Mouse (Mus musculus) cerebellum, adult 2 months (tissue): Measurements from ENCODE around the gene Tubd1. TPM values are rescaled to one million over a fixed set of nuclear protein-coding genes. Genes with fewer than 3 reads are reported as not detected.
A peak's percentile ranks its signal among the peaks of the same experiment; 100 is the strongest.

Source experiments
- DNase-seq, 2 experiments: peaks; one replicate each; pipeline ENCODE4 v3.0.0; 2021
- H3K27ac ChIP-seq: fragments of 200-500 bp; 2 replicates; pipeline ENCODE4 v1.5.1; 2012; ENCODE audit warnings: low read length, control low read depth, inconsistent platforms; ENCODE audit not compliant: insufficient read depth
- H3K27me3 ChIP-seq: fragments of 200-500 bp; 2 replicates; pipeline ENCODE4 v1.6.1; 2012; ENCODE audit warnings: inconsistent platforms, mild to moderate bottlenecking, low read length, moderate library complexity; ENCODE audit not compliant: control insufficient read depth, insufficient read depth
- H3K4me1 ChIP-seq: fragments of 200-500 bp; 2 replicates; pipeline ENCODE4 v1.6.1; 2011; ENCODE audit warnings: low read length; ENCODE audit not compliant: control insufficient read depth, insufficient read depth
- H3K4me3 ChIP-seq: fragments of 200-500 bp; replicated peaks from 2 replicates; pipeline ENCODE3; 2011; ENCODE audit warnings: mild to moderate bottlenecking, low read depth, low read length, control low read depth; ENCODE audit not compliant: insufficient read depth
- CTCF ChIP-seq: fragments of 200-500 bp; IDR thresholded peaks from 2 replicates; pipeline ENCODE4 v1.5.1; 2011; ENCODE audit warnings: low read depth, mild to moderate bottlenecking, control low read depth, low read length, moderate library complexity, borderline replicate concordance; ENCODE audit not compliant: insufficient read depth
- POLR2A ChIP-seq: fragments of 200-500 bp; IDR thresholded peaks from 2 replicates; pipeline ENCODE4 v1.6.1; 2011; ENCODE audit warnings: low read length, control low read depth, borderline replicate concordance; ENCODE audit not compliant: insufficient read depth
- WGBS: fragments of 180-500 bp; shearing (Covaris S2); methylation state at CpG from one replicate; pipeline ENCODE4 v1.1.7; 2018; 5-methylcytosine and 5-hydroxymethylcytosine counted together
- polyA plus RNA-seq: library from polyadenylated mRNA; depleted of rRNA; stranded (reverse); fragments of >200 nt; gene quantifications from 2 replicates; pipeline ENCODE4 v1.2.3, GENCODE M21; 2012

Gene Tubd1
- polyA plus RNA-seq, 1 experiment = 4.0 TPM

DNA sequence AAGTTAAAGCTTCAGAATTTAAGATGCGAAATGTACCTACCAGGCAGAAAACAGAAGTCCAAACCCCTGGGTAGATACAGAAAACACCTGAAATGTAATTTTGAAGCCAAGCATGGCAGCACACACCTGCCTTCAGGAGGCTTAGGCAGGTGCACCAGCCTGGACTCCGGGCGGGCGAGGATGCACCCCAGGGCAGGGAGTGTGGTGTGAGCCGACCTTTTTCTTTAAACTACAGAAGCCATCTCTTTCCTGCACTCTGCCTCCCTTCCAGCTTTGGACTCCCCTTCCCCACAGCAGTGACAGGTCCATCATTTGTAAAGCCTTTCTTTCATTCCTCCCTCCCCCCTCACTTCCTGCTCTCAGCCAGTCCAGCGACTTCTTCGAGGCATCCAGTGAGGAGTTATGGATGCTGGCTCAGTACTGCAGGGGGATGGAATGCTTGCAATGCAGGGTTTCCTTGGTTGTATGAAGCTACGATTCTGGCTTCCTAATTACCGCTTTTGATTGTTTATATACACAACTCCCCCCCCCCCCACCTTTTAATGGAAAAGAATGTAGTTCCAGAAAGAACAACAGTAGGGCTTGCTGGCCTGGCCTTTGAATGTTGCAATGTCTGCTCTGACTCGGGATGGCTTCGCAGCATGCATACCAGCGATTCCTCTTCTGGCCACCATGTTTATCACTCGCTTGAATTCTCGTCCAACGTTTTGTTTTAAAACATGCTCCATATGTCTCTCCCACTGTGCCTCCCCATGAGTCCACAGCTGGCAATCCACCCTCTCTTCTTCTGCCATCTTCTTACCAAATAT lies 26.5 kb downstream of the Tubd1 start:
- Histone ChIP-seq H3K4me3 (no peak overlapping the region), H3K27ac (no peak overlapping the region), H3K4me1 (peaks cover 3% of the 10 kb centered on the region; the same call in 1 of the 2 replicates), H3K27me3 (no peaks in the 10 kb centered on the region)
- WGBS = 38% methylated on average over 15 of the region's 15 CpGs
- TF ChIP-seq CTCF (no peak), POLR2A (no peak)
- DNase-seq = peak in 1 of 2 experiments; percentile 25

DNA sequence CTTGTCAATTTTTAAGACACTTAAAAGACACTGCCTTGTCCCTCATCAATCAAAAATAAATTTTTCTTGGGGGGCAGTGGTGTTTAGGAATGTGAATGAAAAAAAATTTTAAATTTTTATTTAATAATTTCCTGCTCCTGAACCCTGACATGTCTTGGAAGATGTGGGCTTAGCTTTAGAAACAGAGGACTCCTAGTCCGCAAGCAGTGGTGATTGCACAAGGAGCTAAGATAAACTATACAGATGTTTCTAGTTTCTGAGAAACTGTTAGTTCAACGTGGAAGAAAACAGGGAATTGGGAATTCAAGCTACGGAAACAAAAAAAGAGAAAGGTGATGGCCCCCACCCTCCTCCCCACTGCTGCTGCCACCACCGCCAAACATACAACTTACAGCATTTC lies 27.1 kb downstream of the Tubd1 start:
- no peak overlapping the region for H3K4me3 ChIP-seq
- DNase-seq = no peak
- TF ChIP-seq POLR2A (no peak), CTCF (no peak)
- no peak overlapping the region for H3K27ac ChIP-seq
- no peaks in the 10 kb centered on the region for H3K27me3 ChIP-seq
- 80% methylated on average over 4 of the region's 4 CpGs for whole genome bisulfite sequencing
- peaks cover 3% of the 10 kb centered on the region; the same call in 1 of the 2 replicates for H3K4me1 ChIP-seq

DNA sequence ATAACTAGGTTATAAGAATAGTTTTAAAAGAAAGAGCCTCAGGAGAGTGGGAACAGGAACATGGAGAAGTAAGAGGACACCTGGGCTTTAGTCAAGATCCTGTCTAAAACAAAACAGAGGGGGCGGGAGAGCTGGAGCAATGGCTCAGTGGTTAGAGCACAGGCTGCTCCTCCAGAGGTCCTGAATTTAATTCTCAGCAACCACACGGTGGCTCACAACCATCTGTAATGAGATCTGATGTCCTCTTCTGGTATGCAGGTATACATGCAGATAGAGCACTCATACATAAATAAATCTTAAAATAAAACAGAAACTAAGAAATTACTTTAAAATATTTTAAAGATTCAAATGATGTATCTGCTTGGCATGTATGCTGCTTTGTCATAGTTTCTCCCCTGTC lies 27.8 kb downstream of the Tubd1 start:
- 74% methylated on average over 2 of the region's 2 CpGs for WGBS
- Histone ChIP-seq H3K27me3 (no peaks in the 10 kb centered on the region), H3K27ac (no peak overlapping the region), H3K4me1 (peaks cover 3% of the 10 kb centered on the region; the same call in 1 of the 2 replicates), H3K4me3 (no peak overlapping the region)
- no peak for TF ChIP-seq POLR2A
- DNase-seq = no peak

DNA sequence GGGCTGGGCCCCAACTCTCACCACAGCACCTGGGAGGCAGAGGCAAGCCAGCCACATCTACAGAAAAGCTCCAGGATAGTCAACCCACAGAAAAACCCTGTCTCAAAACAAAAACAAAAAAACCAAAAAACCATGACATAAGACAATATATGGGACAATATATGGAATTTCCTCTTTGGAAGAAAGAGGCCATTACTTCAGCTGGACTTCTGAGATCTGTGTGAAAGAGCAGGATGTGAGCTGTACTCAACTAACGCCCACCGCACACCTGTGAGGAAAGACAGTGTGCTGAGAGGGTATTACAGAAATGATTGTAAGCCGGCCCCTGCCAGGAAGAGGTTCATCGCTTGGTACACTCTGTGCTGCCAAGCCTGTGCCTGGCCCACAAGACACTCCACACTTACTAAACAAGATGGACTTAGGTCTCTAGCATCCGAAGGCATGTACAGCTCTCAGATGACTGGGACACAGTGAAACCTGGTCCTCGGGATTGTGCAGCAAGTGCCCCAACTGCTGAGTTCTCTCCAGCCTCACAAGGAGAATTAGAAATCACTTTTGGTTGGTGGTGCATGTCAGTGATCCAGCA lies 28.9 kb downstream of the Tubd1 start:
- TF ChIP-seq CTCF (no peak), POLR2A (no peak)
- H3K27ac ChIP-seq = no peak overlapping the region
- WGBS = 91% methylated on average over 6 of the region's 6 CpGs
- peaks cover 3% of the 10 kb centered on the region; the same call in 1 of the 2 replicates for H3K4me1 ChIP-seq
- H3K4me3 ChIP-seq = no peak overlapping the region
- H3K27me3 ChIP-seq = no peaks in the 10 kb centered on the region
- DNase-seq = no peak

- TF ChIP-seq CTCF (no peak), POLR2A (no peak)
- Histone ChIP-seq H3K4me1 (peaks cover 3% of the 10 kb centered on the region; the same call in 1 of the 2 replicates), H3K4me3 (no peak overlapping the region), H3K27ac (no peak overlapping the region), H3K27me3 (no peaks in the 10 kb centered on the region)
- DNase-seq = no peak
- WGBS = 68% methylated on average over 2 of the region's 2 CpGs
Measured at GRCm38 (mm10) chr11:86574408-86574807, 29.6 kb downstream of the Tubd1 start.

- Histone ChIP-seq H3K27ac (no peak overlapping the region), H3K4me1 (peaks cover 3% of the 10 kb centered on the region; the same call in 1 of the 2 replicates), H3K4me3 (no peak overlapping the region), H3K27me3 (no peaks in the 10 kb centered on the region)
- WGBS = 82% methylated on average over 7 of the region's 7 CpGs
- no peak for DNase-seq
- TF ChIP-seq CTCF = no peak
Measured at GRCm38 (mm10) chr11:86575632-86576378, 31.0 kb downstream of the Tubd1 start.

GRCm38 (mm10) chr11:86577231-86577630 lies 32.4 kb downstream of the Tubd1 start:
- Histone ChIP-seq H3K4me3 (no peak overlapping the region), H3K27me3 (no peaks in the 10 kb centered on the region), H3K27ac (no peak overlapping the region), H3K4me1 (no peaks in the 10 kb centered on the region)
- TF ChIP-seq CTCF (no peak), POLR2A (no peak)
- WGBS = 87% methylated on average over 4 of the region's 4 CpGs
- no peak for DNase-seq
